Mouse (Mus musculus): ENCODE measurements around the gene Lsr.
"Not testable (repeated sequence)": the region's sequence is repeated elsewhere in the genome, so short reads cannot be mapped to it uniquely, and the experiment has no call there.

GRCm38 (mm10) chr7:30949902-30950301, 23.4 kb downstream of the Lsr start:
- not testable (repeated sequence) for TF ChIP-seq CTCF (conservative IDR thresholded peaks at IDR 0.05; ENCODE audit: low read length); POU5F1 (IDR thresholded peaks at IDR 0.05; ENCODE audit: borderline replicate concordance, low read length)
